Mouse (Mus musculus) hindlimb bud, embryonic 11.5 days (tissue): ENCODE data around the gene Gnpnat1.
"Not testable (repeated sequence)": the region's sequence is repeated elsewhere in the genome, so short reads cannot be mapped to it uniquely, and the experiment has no call there.

Experiments
- DNase-seq: peaks from one replicate; pipeline ENCODE4 v3.0.0-alpha.2; 2012; ENCODE audit warnings: low read depth, low spot score; ENCODE audit errors: extremely low spot score

The Gnpnat1 gene

GRCm38 (mm10) chr14:45404813-45405212 lies at the start of gene Gnpnat1:
Gnpnat1 (minus strand) TSS chr14:45404913.
- not testable (repeated sequence) for DNase-seq

GRCm38 (mm10) chr14:45453538-45454233 lies 49.0 kb upstream of the Gnpnat1 start:
- DNase-seq, result no peak

- DNase-seq, result no peak
These were observed 48.3 kb upstream of the Gnpnat1 start for GRCm38 (mm10) chr14:45452861-45453512.

- DNase-seq, result no peak
These were observed 47.4 kb upstream of the Gnpnat1 start for GRCm38 (mm10) chr14:45452148-45452547.

- no peak for DNase-seq
These were observed 46.4 kb upstream of the Gnpnat1 start for GRCm38 (mm10) chr14:45451090-45451489.

- no peak for DNase-seq
These were observed 42.1 kb upstream of the Gnpnat1 start for GRCm38 (mm10) chr14:45446777-45447176.

GRCm38 (mm10) chr14:45445445-45445844 lies 40.7 kb upstream of the Gnpnat1 start:
- no peak for DNase-seq

- DNase-seq, result no peak
These were observed 40.2 kb upstream of the Gnpnat1 start for GRCm38 (mm10) chr14:45444870-45445269.

GRCm38 (mm10) chr14:45442781-45443560 lies 38.3 kb upstream of the Gnpnat1 start:
- no peak for DNase-seq

- no peak for DNase-seq
These were observed 36.6 kb upstream of the Gnpnat1 start for GRCm38 (mm10) chr14:45441291-45441690.

GRCm38 (mm10) chr14:45439387-45439786 lies 34.7 kb upstream of the Gnpnat1 start:
- no peak for DNase-seq

- DNase-seq, result no peak
These were observed 34.2 kb upstream of the Gnpnat1 start for GRCm38 (mm10) chr14:45438931-45439275.

GRCm38 (mm10) chr14:45438250-45438930 lies 33.7 kb upstream of the Gnpnat1 start:
- peak; percentile 88 for DNase-seq

- DNase-seq, result no peak
These were observed 29.5 kb upstream of the Gnpnat1 start for GRCm38 (mm10) chr14:45434220-45434619.

- DNase-seq, result no peak
These were observed 27.3 kb upstream of the Gnpnat1 start for GRCm38 (mm10) chr14:45432003-45432402.

GRCm38 (mm10) chr14:45430066-45430842 lies 25.5 kb upstream of the Gnpnat1 start:
- no peak for DNase-seq

- DNase-seq, result peak; percentile 58
These were observed 18.5 kb upstream of the Gnpnat1 start for GRCm38 (mm10) chr14:45423220-45423619.

GRCm38 (mm10) chr14:45422371-45422770 lies 17.7 kb upstream of the Gnpnat1 start:
- no peak for DNase-seq

- DNase-seq, result no peak
These were observed 14.6 kb upstream of the Gnpnat1 start for GRCm38 (mm10) chr14:45419323-45419722.

- DNase-seq, result no peak
These were observed 13.8 kb upstream of the Gnpnat1 start for GRCm38 (mm10) chr14:45418553-45418952.

GRCm38 (mm10) chr14:45416265-45416664 lies 11.6 kb upstream of the Gnpnat1 start:
- DNase-seq, result no peak
